Mouse (Mus musculus): ENCODE data around the gene Slc30a6.

- TF ChIP-seq CTCF (IDR thresholded peaks at IDR 0.05; ENCODE audit: low read depth, low read length) (no peak), POLR2A (IDR thresholded peaks at IDR 0.05; ENCODE audit: extremely low read depth, insufficient read depth, low read length) (no peak)
Measured at GRCm38 (mm10) chr17:74413324-74413723, 17.9 kb downstream of the Slc30a6 start.

Data from liver, adult 2 months (tissue).